In genomic region chr11:21091428-21092405, GRCm38 (mm10) we compare ENCODE assay signal across 8 mouse cellular contexts. TPM values are rescaled to one million over a fixed set of nuclear protein-coding genes. Genes with fewer than 3 reads are reported as not detected.
A peak's percentile ranks its signal among the peaks of the same experiment; 100 is the strongest.
DNase-seq lines count a peak whose midpoint lies in the region; ATAC-seq and TF ChIP-seq lines count a peak whose summit lies in the region.

No protein-coding gene starts in this region.

- H3K27me3 ChIP-seq in forebrain, embryonic 11.5 days (ENCODE audit: control insufficient read depth, insufficient read depth, low read length): no peaks in the 10 kb centered on the region
- H3K27me3 ChIP-seq in heart, embryonic 16.5 days (ENCODE audit: control insufficient read depth, insufficient read depth, low read length): no peaks in the 10 kb centered on the region
- H3K27me3 ChIP-seq in lung, embryonic 15.5 days: no peaks in the 10 kb centered on the region

- peak; percentile 71 for ATAC-seq in forebrain, embryonic 11.5 days (replicated peaks; ENCODE audit: low FRiP score)
- ATAC-seq in heart, embryonic 16.5 days (replicated peaks; ENCODE audit: extremely low read depth, insufficient read depth, low FRiP score): peak; percentile 69
- ATAC-seq in lung, embryonic 15.5 days (ENCODE audit: borderline replicate concordance, extremely low read depth, low FRiP score, low TSS enrichment): peak; percentile 56

- H3K9me3 ChIP-seq in ES-E14 (ENCODE audit: control insufficient read depth, insufficient read depth, low read depth, low read length): no peaks in the 10 kb centered on the region
- no peaks in the 10 kb centered on the region for H3K9me3 ChIP-seq in forebrain, embryonic 11.5 days (ENCODE audit: control insufficient read depth, low read length)
- no peaks in the 10 kb centered on the region for H3K9me3 ChIP-seq in heart, embryonic 16.5 days (replicated peaks; ENCODE audit: control insufficient read depth, low read length)
- no peaks in the 10 kb centered on the region for H3K9me3 ChIP-seq in lung, embryonic 15.5 days

- H3K4me1 ChIP-seq in ES-E14 (ENCODE audit: control insufficient read depth in 2 of 2, insufficient read depth in 2 of 2, low read length in 2 of 2, poor library complexity in 1 of 2): peaks cover 0 to 10% of the 10 kb centered on the region in 2 experiments; a peak in 2 of 4 replicates
- H3K4me1 ChIP-seq in brown adipose tissue, adult 24 weeks (ENCODE audit: control insufficient read depth, insufficient read depth, insufficient read length, low read length): peaks cover 3% of the 10 kb centered on the region
- H3K4me1 ChIP-seq in forebrain, embryonic 11.5 days (replicated peaks; ENCODE audit: control insufficient read depth, insufficient read depth, low read length): peaks cover 4% of the 10 kb centered on the region
- peaks cover 13% of the 10 kb centered on the region for H3K4me1 ChIP-seq in heart, embryonic 16.5 days (ENCODE audit: control insufficient read depth, insufficient read depth, low read length)
- peaks cover 17% of the 10 kb centered on the region for H3K4me1 ChIP-seq in lung, embryonic 15.5 days

- H3K4me3 ChIP-seq in ES-E14 (ENCODE audit: insufficient read depth in 1 of 2, low read depth in 1 of 2, low read length in 2 of 2, poor library complexity in 1 of 2, severe bottlenecking in 1 of 2): peak overlapping the region; percentile 81 to 84
- peak overlapping the region; percentile 87 for H3K4me3 ChIP-seq in brown adipose tissue, adult 24 weeks (ENCODE audit: insufficient read depth, low read depth, low read length)
- peak overlapping the region; percentile 94 for H3K4me3 ChIP-seq in forebrain, embryonic 11.5 days (ENCODE audit: low read depth, low read length)
- peak overlapping the region; percentile 79 for H3K4me3 ChIP-seq in heart, embryonic 16.5 days (ENCODE audit: low read length)
- peak overlapping the region; percentile 84 for H3K4me3 ChIP-seq in layer of hippocampus, adult 2 months
- H3K4me3 ChIP-seq in lung, embryonic 15.5 days: peak overlapping the region; percentile 93

- DNase-seq in ES-E14 (ENCODE audit: low read depth, low spot score): no peak
- DNase-seq in forebrain, embryonic 11.5 days (ENCODE audit: low spot score): peak; percentile 85
- DNase-seq in layer of hippocampus, adult 2 months (ENCODE audit: low spot score in 2 of 2): peak; percentile 56 to 66
- DNase-seq in ovary, adult 18-20 months (ENCODE audit: low spot score): peak; percentile 53
- peak; percentile 75 to 84 for DNase-seq in thymus, postnatal 36 days

- no peak for TF ChIP-seq CTCF in layer of hippocampus, adult 2 months (conservative IDR thresholded peaks at IDR 0.05)

- in situ Hi-C loops in ES-E14 (cut with MboI; ENCODE audit: low sequenced_read_pairs in 2 of 2, unreplicated experiment in 2 of 2): no loop called here

- H3K27ac ChIP-seq in ES-E14 (ENCODE audit: insufficient read depth, low read depth, low read length, poor library complexity, severe bottlenecking): peak overlapping the region; percentile 33; the same call in 1 of the 2 replicates
- H3K27ac ChIP-seq in brown adipose tissue, adult 24 weeks (replicated peaks; ENCODE audit: low read depth, low read length): peak overlapping the region; percentile 77
- H3K27ac ChIP-seq in forebrain, embryonic 11.5 days (ENCODE audit: low read depth, low read length): peak overlapping the region; percentile 99
- H3K27ac ChIP-seq in heart, embryonic 16.5 days (ENCODE audit: low read length): peak overlapping the region; percentile 98
- H3K27ac ChIP-seq in layer of hippocampus, adult 2 months: peak overlapping the region; percentile 99
- peak overlapping the region; percentile 100 for H3K27ac ChIP-seq in lung, embryonic 15.5 days

- peak overlapping the region; percentile 61 for H3K4me2 ChIP-seq in forebrain, embryonic 11.5 days (ENCODE audit: low read depth, low read length, severe bottlenecking)
- peak overlapping the region; percentile 78 for H3K4me2 ChIP-seq in heart, embryonic 16.5 days (ENCODE audit: low read depth, low read length)
- H3K4me2 ChIP-seq in lung, embryonic 15.5 days: peak overlapping the region; percentile 53

- H3K9ac ChIP-seq in ES-E14 (ENCODE audit: insufficient read depth, low read depth, low read length, poor library complexity, severe bottlenecking): peak overlapping the region; percentile 87
- H3K9ac ChIP-seq in forebrain, embryonic 11.5 days (ENCODE audit: low read length): peak overlapping the region; percentile 99
- peak overlapping the region; percentile 94 for H3K9ac ChIP-seq in heart, embryonic 16.5 days (ENCODE audit: low read length)
- peak overlapping the region; percentile 99 for H3K9ac ChIP-seq in lung, embryonic 15.5 days

- under 1% methylated on average over 81 of the region's 99 CpGs for WGBS in forebrain, embryonic 11.5 days
- WGBS in heart, embryonic 16.5 days: under 1% methylated on average over 84 of the region's 99 CpGs
- under 1% methylated on average over 99 of the region's 99 CpGs for WGBS in lung, embryonic 15.5 days

- no peaks in the 10 kb centered on the region for H3K36me3 ChIP-seq in ES-E14 (ENCODE audit: control insufficient read depth, insufficient read depth, low read length, poor library complexity, severe bottlenecking)
- no peaks in the 10 kb centered on the region for H3K36me3 ChIP-seq in forebrain, embryonic 11.5 days (ENCODE audit: control insufficient read depth, insufficient read depth, low read length)
- no peaks in the 10 kb centered on the region for H3K36me3 ChIP-seq in heart, embryonic 16.5 days (ENCODE audit: control insufficient read depth, insufficient read depth)
- no peaks in the 10 kb centered on the region for H3K36me3 ChIP-seq in lung, embryonic 15.5 days

TF ChIP-seq in ES-E14, 5 proteins besides CTCF, POLR2A, EP300 and RAD21:
- TF ChIP-seq ZNF384 (IDR thresholded peaks at IDR 0.05; ENCODE audit: low read depth, low read length) (no peak), MAFK (IDR thresholded peaks at IDR 0.05; ENCODE audit: insufficient read depth, low read depth, low read length) (no peak), HCFC1 (IDR thresholded peaks at IDR 0.05; ENCODE audit: borderline replicate concordance, insufficient read depth, low read length) (no peak), CHD2 (IDR thresholded peaks at IDR 0.05; ENCODE audit: low read depth, low read length) (no peak), ZC3H11A (IDR thresholded peaks at IDR 0.05; ENCODE audit: borderline replicate concordance, low read depth, low read length) (peak; percentile 7; the same call in 1 of the 2 replicates)

RNA-seq across cellular contexts. Expression of gene Peli1, which starts 0.6 kb away (rescaled TPM):
- 11.9 and 17.3 TPM in 2 replicates for total RNA-seq in ES-E14 (2012; rRNA removed)
- 7.5 and 7.7 TPM in 2 replicates for polyA plus RNA-seq in brown adipose tissue, adult 24 weeks (2012; ENCODE audit: insufficient read depth, insufficient read length, missing spikeins)
- polyA plus RNA-seq in forebrain, embryonic 11.5 days (2014; fragmentation: Nextera tagmentation; extraction: Ambion mirVana): 91.6 and 96.9 TPM in 2 replicates
- polyA plus RNA-seq in heart, embryonic 16.5 days (2015; fragmentation: Nextera tagmentation; extraction: Ambion mirVana): 22.9 and 24.6 TPM in 2 replicates
- 10 to 100 TPM; 48.1 to 49.6 TPM for total RNA-seq in layer of hippocampus, adult 2 months (2021)
- polyA plus RNA-seq in lung, embryonic 15.5 days (2015; fragmentation: Nextera tagmentation; extraction: Ambion mirVana): 51.3 and 55.3 TPM in 2 replicates

Comparison
In these comparisons a context has a peak if more than half of its experiments do, and no peak if none do; other contexts are left out.
1. H3K27ac ChIP-seq: peak in every context shown above with its lines; median percentile 100 in lung, embryonic 15.5 days; 99 in forebrain, embryonic 11.5 days; 99 in layer of hippocampus, adult 2 months; 98 in heart, embryonic 16.5 days; 77 in brown adipose tissue, adult 24 weeks; 33 in ES-E14.